Mouse (Mus musculus): ENCODE data around the gene Plxna1. TPM values are rescaled to one million over a fixed set of nuclear protein-coding genes. Genes with fewer than 3 reads are reported as not detected.
A peak's percentile ranks its signal among the peaks of the same experiment; 100 is the strongest.

The Plxna1 gene
- polyA plus RNA-seq, 1 experiment from 2014 or later, result 56.5 TPM

DNA sequence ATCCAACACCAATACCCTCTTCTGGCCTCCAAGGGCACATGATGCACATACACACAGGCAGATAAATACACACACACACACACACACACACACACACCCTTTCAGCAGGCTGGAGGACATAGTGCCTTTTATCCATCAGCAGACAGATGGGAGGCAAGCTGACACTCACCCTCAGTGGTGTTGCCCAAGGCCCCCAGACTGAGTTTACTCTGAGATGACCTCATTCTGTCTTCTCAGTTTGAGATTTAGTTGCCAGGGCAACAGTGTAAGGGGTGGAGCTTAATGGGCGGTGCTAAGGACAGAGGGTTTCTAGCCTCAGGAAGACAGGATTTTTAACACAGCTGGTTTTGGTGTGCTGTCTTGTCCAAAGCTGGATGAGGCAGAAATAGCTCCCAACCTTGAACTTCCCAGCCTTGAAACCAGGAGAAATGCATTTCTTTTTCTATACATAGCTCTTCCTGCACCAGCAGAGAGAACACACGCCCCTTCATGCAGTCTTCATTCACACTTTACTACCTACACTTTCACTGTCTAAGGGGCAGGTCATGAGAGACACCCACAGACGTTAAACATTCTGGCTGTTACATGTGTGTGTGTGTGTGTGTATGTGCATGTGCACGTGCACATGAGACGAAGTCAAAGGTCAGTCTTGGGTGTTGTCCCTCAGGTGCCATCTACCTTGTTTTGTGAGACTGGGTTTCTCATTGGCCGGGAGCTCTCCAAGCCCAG is 75.6 kb downstream of the Plxna1 start:
- peak; percentile 78 for ATAC-seq (ENCODE audit: low FRiP score, low read depth)
- 0 out of 2 replicates have a peak, but pooled peaks cover 8% of the 10 kb centered on the region for H3K27me3 ChIP-seq
- H3K9me3 ChIP-seq, result peaks cover 6% of the 10 kb centered on the region; the same call in 1 of the 2 replicates
- 51% methylated on average over 6 of the region's 6 CpGs for WGBS
- no peak overlapping the region for H3K4me2 ChIP-seq (replicated peaks)
- no peak overlapping the region for H3K9ac ChIP-seq (replicated peaks)
- H3K4me3 ChIP-seq, result no peak overlapping the region
- peak overlapping the region; percentile 39; the same call in 1 of the 2 replicates for H3K27ac ChIP-seq (replicated peaks)
- no peaks in the 10 kb centered on the region for H3K36me3 ChIP-seq
- peaks cover 27% of the 10 kb centered on the region for H3K4me1 ChIP-seq

DNA sequence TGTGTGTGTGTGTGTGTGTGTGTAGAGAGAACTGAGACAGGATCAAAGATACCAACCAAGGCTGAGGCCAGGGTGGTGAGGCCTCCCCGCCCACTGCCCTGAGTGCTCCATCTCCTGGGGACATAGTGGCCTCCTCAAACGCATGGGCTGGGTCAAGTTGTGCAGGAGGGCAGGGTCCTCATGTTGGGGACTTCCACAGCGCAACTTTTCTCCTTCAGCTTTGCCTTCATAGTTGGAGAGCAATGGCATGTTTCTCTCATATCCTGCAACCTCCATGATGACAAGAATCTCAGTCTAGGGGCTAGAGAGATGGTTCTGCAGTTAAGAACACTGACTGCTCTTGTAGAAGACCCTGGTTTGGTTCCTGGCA is 76.1 kb downstream of the Plxna1 start:
- 67% methylated on average over 3 of the region's 3 CpGs for WGBS
- ATAC-seq (ENCODE audit: low FRiP score, low read depth), result no peak
- Histone ChIP-seq H3K9me3 (peaks cover 6% of the 10 kb centered on the region; the same call in 1 of the 2 replicates), H3K36me3 (no peaks in the 10 kb centered on the region), H3K9ac (replicated peaks) (no peak overlapping the region), H3K27me3 (0 out of 2 replicates have a peak, but pooled peaks cover 13% of the 10 kb centered on the region), H3K27ac (replicated peaks) (no peak overlapping the region), H3K4me1 (peaks cover 27% of the 10 kb centered on the region), H3K4me2 (replicated peaks) (no peak overlapping the region), H3K4me3 (no peak overlapping the region)

DNA sequence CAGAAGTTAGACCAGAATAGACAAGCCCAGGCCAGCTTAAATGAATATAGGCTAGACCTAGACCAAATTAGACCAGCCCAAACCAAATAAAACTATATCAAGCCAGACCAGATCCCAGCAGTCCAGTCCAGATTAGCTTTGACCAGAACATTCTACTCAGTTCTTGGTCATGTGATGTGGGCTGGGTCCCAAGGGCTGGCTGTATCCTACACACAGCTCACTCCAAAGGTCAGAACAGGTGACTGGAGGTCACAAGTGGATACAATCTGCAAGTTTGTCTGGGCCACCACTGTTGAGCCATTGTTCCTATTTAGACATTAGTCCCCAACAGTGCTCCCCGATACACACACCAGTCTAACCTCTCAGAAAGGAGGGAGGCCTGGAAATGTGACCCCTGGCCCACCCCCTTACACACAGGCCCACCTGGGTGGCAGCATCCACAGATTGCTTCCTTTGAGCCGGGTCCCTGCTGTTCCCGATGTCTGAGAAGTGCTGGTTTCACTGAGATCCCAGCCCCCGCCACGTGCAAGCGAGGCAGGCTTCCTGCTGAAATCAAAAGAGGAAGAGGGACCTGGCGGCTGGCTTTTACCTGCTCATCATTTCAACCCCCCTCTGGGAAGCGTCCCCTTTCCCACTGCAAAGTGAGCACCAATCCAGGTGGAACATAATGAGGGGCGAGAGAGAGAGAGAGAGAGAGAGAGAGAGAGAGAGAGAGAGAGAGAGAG is 76.7 kb downstream of the Plxna1 start:
- 59% methylated on average over 9 of the region's 9 CpGs for WGBS
- ATAC-seq (ENCODE audit: low FRiP score, low read depth), result no peak
- Histone ChIP-seq H3K4me2 (replicated peaks) (no peak overlapping the region), H3K4me3 (no peak overlapping the region), H3K27me3 (0 out of 2 replicates have a peak, but pooled peaks cover 15% of the 10 kb centered on the region), H3K4me1 (peaks cover 22% of the 10 kb centered on the region), H3K36me3 (no peaks in the 10 kb centered on the region), H3K9ac (replicated peaks) (no peak overlapping the region), H3K9me3 (peaks cover 6% of the 10 kb centered on the region; the same call in 1 of the 2 replicates), H3K27ac (replicated peaks) (no peak overlapping the region)

DNA sequence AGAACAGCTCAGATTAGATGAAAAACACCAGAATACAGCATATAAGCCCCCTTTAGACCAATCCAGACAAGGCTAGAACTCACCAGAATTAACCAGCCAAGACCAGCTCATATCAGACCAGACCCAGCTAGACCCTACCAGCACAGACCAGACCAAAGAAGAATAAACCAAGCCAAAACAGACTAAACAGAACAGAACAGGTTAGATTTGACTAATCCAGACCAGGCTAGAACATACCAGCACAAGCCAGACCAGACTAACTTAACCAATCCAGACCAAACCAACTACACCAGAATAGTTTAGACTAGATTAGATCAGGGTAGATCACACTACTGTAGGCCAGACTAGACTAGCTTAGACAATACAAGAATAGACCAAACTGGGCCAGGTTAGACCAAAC is 77.3 kb downstream of the Plxna1 start:
- Histone ChIP-seq H3K9me3 (peaks cover 6% of the 10 kb centered on the region; the same call in 1 of the 2 replicates), H3K27me3 (peaks cover 15% of the 10 kb centered on the region; the same call in 1 of the 2 replicates), H3K4me1 (peaks cover 21% of the 10 kb centered on the region), H3K4me3 (no peak overlapping the region), H3K27ac (replicated peaks) (no peak overlapping the region), H3K4me2 (replicated peaks) (no peak overlapping the region), H3K9ac (replicated peaks) (no peak overlapping the region), H3K36me3 (no peaks in the 10 kb centered on the region)
- no peak for ATAC-seq (ENCODE audit: low FRiP score, low read depth)

DNA sequence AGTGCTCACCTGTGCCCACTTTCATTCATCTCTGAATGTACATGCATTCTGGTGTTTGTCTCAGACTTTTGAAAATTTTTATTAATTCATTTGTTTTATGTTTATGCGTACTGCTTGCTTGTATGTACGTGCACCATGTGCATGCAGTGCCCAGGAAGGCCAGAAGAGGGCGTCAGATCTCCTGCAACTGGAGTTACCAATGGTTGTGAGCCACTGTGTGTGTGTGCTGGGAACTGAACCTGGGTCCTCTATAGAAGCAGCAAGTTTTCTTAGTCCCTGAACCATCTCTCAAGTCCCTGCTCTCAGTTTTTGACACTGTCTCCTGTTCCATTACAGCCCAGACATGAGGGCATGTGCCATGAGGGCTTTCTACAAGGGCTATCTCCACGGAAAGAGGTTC is 79.3 kb downstream of the Plxna1 start:
- Histone ChIP-seq H3K4me3 (no peak overlapping the region), H3K9ac (replicated peaks) (no peak overlapping the region), H3K36me3 (no peaks in the 10 kb centered on the region), H3K4me1 (peaks cover 21% of the 10 kb centered on the region), H3K9me3 (peaks cover 6% of the 10 kb centered on the region; the same call in 1 of the 2 replicates), H3K27ac (replicated peaks) (no peak overlapping the region), H3K4me2 (replicated peaks) (no peak overlapping the region), H3K27me3 (peaks cover 7% of the 10 kb centered on the region; the same call in 1 of the 2 replicates)
- 94% methylated on average over 4 of the region's 4 CpGs for WGBS
- ATAC-seq (ENCODE audit: low FRiP score, low read depth), result no peak

DNA sequence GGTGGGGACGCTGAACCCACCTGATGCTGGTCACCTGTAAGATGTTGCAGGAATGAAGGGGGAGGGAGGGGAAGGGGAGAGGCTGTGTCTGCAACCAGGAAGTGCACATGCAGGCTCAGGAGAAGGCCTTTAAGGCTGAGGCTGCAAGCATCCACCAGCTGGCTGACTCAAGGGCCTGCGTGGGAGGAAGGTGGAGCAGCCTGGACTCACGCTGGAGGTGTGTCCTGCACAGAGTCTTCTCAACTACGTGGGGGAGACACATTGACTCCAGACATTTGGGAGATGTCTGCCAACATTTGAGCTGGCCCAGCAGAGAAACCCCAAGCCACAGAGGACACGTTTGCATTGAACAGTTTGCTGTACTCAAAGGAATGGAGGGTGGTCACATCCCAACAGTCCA is 79.8 kb downstream of the Plxna1 start:
- H3K27ac ChIP-seq (replicated peaks), result no peak overlapping the region
- H3K9me3 ChIP-seq, result peaks cover 6% of the 10 kb centered on the region; the same call in 1 of the 2 replicates
- H3K36me3 ChIP-seq, result no peaks in the 10 kb centered on the region
- ATAC-seq (ENCODE audit: low FRiP score, low read depth), result no peak
- H3K4me3 ChIP-seq, result no peak overlapping the region
- H3K4me1 ChIP-seq, result peaks cover 21% of the 10 kb centered on the region
- peaks cover 7% of the 10 kb centered on the region; the same call in 1 of the 2 replicates for H3K27me3 ChIP-seq
- no peak overlapping the region for H3K9ac ChIP-seq (replicated peaks)
- WGBS, result 60% methylated on average over 5 of the region's 5 CpGs
- H3K4me2 ChIP-seq (replicated peaks), result no peak overlapping the region

DNA sequence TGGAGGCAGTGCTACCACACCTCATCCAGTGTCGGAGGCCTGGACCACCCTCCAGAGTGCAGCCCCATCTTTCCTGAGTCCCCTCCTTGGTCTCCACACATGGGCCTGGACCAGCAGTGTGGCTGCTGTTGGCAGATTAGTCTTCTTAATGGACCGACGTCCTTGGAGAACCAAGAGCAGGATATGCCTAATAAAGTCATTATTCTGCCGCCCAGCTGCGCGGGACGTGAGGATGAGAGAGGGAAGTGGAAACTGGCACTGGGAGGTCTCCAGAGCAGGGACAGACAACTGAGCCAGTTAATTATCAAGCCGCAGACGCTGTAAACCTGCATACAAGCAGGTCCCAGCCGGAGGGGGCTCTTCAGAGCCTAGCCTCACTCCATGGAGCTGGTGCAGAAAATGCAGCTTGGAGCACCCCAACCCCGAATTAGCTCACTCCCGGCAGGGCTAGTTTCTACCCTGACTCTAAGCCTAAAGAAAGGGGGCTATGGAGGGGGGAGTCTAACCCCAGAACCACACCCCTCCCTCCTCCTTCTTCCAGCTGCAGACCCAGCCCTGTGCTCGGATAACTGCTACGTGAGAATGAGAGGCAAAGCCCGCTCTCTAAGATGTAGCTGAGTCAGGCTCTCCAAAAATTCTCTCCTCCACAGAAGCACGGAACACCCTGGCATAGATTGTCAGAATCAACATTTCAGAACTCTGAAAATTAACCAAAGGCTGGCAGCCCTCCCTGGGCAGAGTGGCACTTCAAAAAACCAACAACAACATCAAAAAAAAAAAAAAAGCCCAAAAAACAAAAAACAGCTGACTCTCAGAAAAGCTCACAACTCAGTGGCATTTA is 80.7 kb downstream of the Plxna1 start:
- no peaks in the 10 kb centered on the region for H3K36me3 ChIP-seq
- peak overlapping the region; percentile 46; the same call in 1 of the 2 replicates for H3K27ac ChIP-seq (replicated peaks)
- no peak overlapping the region for H3K4me3 ChIP-seq
- peaks cover 16% of the 10 kb centered on the region for H3K4me1 ChIP-seq
- peak overlapping the region; percentile 26; the same call in 1 of the 2 replicates for H3K4me2 ChIP-seq (replicated peaks)
- H3K9me3 ChIP-seq, result peaks cover 6% of the 10 kb centered on the region; the same call in 1 of the 2 replicates
- peak; percentile 77 for ATAC-seq (ENCODE audit: low FRiP score, low read depth)
- 19% methylated on average over 16 of the region's 16 CpGs for WGBS
- peaks cover 7% of the 10 kb centered on the region; the same call in 1 of the 2 replicates for H3K27me3 ChIP-seq
- H3K9ac ChIP-seq (replicated peaks), result no peak overlapping the region

DNA sequence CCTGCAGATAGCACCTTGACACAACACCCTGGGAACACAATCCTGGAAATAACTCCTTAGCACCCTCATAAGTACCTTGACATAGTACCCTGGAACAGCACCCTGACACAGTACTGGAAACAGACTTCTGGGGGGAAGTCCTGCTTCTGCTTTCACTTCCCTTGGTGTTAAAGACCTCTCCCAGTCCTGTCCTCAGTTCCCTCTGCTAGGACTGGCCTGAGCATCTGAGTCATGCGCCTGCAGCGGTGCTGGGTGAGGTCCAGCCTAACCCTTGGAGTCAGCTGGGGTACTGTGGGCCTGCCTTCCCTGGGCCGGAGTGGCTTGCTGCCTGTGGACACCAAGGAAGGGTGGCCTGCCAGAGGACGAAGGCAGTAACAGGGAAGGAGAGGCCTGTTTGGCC is 81.9 kb downstream of the Plxna1 start:
- 90% methylated on average over 4 of the region's 4 CpGs for WGBS
- no peak overlapping the region for H3K4me2 ChIP-seq (replicated peaks)
- H3K36me3 ChIP-seq, result no peaks in the 10 kb centered on the region
- ATAC-seq (ENCODE audit: low FRiP score, low read depth), result no peak
- H3K27ac ChIP-seq (replicated peaks), result no peak overlapping the region
- peaks cover 7% of the 10 kb centered on the region; the same call in 1 of the 2 replicates for H3K27me3 ChIP-seq
- peaks cover 6% of the 10 kb centered on the region; the same call in 1 of the 2 replicates for H3K9me3 ChIP-seq
- no peak overlapping the region for H3K9ac ChIP-seq (replicated peaks)
- H3K4me3 ChIP-seq, result no peak overlapping the region
- H3K4me1 ChIP-seq, result peaks cover 8% of the 10 kb centered on the region

DNA sequence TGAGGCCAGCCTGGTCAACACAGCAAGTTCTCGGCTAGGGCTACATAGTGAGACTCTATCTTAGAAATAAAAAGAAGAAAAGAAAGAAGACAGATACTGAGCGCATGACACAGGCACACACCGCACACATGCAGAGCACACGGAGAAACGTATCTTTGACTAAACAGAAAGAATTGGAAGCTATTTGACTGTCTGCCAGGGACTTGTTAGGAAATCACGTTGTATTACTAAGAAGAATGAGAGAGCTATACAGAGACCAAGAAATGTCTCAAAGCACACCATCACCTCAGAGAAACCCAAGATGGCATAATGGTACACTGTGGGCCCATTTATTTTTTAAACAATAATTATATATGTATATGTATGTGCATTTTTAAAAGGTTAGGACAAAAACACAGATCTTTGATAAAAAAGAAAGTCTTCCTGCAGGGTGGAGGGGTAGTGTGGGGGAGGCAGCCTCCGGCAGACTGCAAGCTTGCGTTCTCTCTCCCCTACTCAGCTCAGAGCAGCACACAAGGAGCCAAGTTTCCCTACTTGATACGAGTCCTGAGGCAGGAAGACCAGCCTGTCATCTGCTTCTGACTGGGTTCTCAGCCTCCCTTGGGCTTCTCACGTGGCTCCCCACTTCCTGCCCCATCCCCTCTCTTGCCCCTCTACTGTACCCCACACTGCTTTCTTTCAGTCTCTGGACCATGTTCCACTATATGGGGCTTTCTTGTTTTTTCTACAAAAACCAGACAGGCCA is 90.5 kb downstream of the Plxna1 start:
- H3K9me3 ChIP-seq, result no peaks in the 10 kb centered on the region
- no peak for ATAC-seq (ENCODE audit: low FRiP score, low read depth)
- no peak overlapping the region for H3K4me2 ChIP-seq (replicated peaks)
- WGBS, result 73% methylated on average over 10 of the region's 10 CpGs
- no peak overlapping the region for H3K4me3 ChIP-seq
- peaks cover 6% of the 10 kb centered on the region for H3K27me3 ChIP-seq
- no peaks in the 10 kb centered on the region for H3K36me3 ChIP-seq
- no peak overlapping the region for H3K9ac ChIP-seq (replicated peaks)
- no peak overlapping the region for H3K27ac ChIP-seq (replicated peaks)
- H3K4me1 ChIP-seq, result no peaks in the 10 kb centered on the region; the same call in 1 of the 2 replicates

DNA sequence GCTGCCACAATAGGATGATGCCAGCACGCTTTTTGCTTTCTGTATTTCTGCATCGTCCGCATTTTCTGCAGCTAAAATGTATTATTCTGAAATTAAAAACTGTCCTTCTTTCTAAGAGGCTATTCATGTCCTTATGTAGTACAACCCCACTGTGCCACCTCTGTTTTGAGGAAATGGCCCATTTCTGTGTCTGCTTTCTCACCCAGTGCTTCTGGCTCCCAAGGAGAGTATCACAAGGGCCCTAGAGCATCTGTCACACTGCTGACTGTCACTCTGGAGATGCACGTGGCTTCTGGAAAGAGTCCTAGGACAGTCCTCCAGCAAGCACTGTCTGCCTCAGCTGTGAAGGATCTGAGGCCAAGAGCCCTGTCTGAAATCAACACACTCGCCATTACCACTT is 95.2 kb downstream of the Plxna1 start:
- H3K9me3 ChIP-seq, result no peaks in the 10 kb centered on the region
- H3K4me1 ChIP-seq, result no peaks in the 10 kb centered on the region; the same call in 1 of the 2 replicates
- no peaks in the 10 kb centered on the region for H3K36me3 ChIP-seq
- no peak for ATAC-seq (ENCODE audit: low FRiP score, low read depth)
- no peak overlapping the region for H3K9ac ChIP-seq (replicated peaks)
- peaks cover 3% of the 10 kb centered on the region; the same call in 1 of the 2 replicates for H3K27me3 ChIP-seq
- no peak overlapping the region for H3K4me3 ChIP-seq
- 78% methylated on average over 5 of the region's 5 CpGs for WGBS
- H3K27ac ChIP-seq (replicated peaks), result no peak overlapping the region
- no peak overlapping the region for H3K4me2 ChIP-seq (replicated peaks)
